Mouse (Mus musculus): ENCODE data around the gene Pitpnc1.

The Pitpnc1 gene

DNA sequence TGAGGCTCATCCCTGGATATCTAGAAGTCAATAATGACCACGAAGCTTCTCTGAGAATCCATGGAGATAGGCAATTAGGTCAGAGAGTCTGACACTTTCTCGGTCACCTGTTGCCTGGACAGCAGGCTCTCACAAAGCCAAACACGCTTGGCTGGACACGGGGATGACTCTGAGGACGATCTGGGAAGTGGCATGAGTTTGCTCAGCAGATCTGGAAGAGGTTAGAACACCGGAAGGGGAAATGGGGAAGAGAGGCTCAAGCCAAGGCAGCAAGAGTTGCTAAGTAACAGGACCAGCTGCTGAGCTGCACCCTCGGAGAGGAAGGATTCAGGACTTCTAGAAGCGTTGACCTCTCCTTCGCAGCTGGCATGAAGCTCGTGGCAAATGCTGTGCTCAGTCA, 143.2 kb downstream of the Pitpnc1 start:
- no peak for DNase-seq (ENCODE audit: low read depth)

- no peak for DNase-seq (ENCODE audit: low read depth)
Observed at GRCm38 (mm10) chr11:107325739-107326725, 144.5 kb downstream of the Pitpnc1 start.

DNA sequence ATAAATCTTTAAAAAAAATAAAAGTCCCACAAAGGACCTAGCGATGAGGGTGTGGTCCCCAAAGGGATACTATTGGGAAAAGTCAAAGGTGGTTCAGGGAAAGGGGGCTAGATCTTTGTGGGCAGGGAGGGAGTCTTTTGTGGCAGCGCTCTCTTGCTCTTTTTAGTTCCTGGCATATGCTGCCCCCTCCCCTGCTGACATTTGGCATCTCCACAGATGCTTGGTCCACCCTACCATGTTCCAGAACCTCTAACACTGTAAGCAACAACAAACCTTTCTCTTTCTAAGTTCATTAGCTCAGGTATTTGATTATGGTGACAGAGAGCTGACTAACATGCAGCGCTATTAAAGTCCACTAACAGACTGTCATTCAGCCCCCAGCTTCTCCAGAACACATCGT, 145.3 kb downstream of the Pitpnc1 start:
- no peak for DNase-seq (ENCODE audit: low read depth)

GRCm38 (mm10) chr11:107323173-107323572, 147.3 kb downstream of the Pitpnc1 start:
- DNase-seq (ENCODE audit: low read depth): no peak

DNA sequence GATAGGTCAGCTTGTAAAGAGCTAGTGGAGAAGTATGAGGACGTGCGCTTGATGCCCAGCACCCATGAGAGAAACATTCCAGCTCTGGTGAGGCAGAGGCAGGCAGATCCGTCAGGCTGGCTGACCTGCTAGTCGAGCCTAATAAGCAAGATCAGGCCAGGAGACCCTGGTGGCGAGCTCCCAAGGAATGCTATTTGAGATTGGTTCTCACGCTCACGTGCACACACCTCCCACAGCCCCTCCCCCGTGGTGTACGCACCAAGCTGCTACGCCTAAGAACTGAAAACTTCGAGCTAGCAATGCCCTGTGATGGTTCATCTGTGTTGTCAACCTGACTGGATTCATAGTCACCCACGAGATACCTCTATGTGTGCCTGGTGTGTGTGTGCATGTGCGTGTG, 148.3 kb downstream of the Pitpnc1 start:
- no peak for DNase-seq (ENCODE audit: low read depth)

DNA sequence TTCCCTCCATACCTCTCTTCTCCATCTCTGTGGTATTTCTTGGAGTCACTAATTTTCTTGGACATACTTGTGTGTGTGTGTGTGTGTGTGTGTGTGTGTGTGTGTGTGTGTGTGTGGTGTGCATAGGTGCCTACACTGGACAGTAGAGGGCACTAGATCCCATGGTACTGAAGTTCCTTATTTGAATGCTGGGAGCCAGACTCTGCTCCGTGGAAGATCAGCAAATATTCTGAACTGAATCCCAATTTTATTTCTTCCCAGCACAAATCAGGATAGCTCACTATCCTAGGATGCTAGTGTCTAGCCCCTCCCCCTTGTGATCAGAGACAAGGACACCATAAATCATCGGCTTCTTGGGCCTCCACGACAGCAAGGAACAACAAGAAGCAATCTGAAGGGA, 148.7 kb downstream of the Pitpnc1 start:
- no peak for DNase-seq (ENCODE audit: low read depth)

DNA sequence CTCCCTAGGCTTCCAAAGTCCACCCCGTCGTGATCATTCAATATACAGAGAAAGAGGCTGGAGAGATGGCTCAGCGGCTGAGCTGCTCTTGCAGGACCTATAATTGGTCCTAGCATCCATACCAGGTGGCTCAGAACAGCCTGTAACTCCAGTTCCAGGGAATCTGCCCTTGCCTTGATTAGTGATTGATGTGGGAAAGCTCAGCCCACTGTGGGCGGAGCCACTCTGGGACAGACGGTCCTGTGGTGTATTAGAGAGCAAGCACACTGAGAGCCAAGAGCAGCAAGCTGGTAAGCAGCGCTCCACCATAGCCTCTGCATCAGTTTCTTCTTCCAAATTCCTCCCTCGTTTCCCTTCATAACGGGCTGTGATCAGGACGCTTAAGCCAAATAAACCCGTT, 150.6 kb downstream of the Pitpnc1 start:
- no peak for DNase-seq (ENCODE audit: low read depth)

DNA sequence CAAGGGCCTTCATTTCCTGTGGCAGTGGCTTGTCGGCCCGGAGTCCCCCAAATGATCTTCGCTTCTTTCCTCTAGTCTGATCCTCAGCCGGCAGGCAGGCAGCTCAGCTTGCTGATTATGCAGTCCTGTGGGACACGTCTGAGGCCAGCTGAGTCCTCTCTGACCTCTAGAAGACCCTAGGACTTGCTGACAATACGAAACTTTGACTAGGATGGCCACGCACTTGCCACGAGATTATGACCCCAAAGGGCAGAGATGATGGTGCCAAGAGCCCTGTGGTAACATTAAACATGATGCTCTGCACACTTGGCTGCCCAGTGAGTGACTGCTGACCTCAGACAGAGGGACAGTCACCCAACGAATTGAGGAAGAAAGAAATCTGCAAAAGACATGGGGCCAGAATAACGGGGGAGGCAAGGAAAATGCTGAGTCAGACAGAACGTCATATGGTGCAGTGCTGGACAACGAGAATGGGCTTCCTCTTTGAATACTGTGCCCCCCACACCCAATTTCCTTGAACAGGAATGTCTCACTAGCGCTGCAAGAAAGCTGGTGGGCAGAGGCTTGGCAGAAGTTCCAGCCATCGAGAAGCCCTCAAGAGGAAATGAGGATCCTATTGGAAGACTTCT, 152.7 kb downstream of the Pitpnc1 start:
- no peak for DNase-seq (ENCODE audit: low read depth)

GRCm38 (mm10) chr11:107315475-107315874, 155.0 kb downstream of the Pitpnc1 start:
- DNase-seq (ENCODE audit: low read depth): no peak

DNA sequence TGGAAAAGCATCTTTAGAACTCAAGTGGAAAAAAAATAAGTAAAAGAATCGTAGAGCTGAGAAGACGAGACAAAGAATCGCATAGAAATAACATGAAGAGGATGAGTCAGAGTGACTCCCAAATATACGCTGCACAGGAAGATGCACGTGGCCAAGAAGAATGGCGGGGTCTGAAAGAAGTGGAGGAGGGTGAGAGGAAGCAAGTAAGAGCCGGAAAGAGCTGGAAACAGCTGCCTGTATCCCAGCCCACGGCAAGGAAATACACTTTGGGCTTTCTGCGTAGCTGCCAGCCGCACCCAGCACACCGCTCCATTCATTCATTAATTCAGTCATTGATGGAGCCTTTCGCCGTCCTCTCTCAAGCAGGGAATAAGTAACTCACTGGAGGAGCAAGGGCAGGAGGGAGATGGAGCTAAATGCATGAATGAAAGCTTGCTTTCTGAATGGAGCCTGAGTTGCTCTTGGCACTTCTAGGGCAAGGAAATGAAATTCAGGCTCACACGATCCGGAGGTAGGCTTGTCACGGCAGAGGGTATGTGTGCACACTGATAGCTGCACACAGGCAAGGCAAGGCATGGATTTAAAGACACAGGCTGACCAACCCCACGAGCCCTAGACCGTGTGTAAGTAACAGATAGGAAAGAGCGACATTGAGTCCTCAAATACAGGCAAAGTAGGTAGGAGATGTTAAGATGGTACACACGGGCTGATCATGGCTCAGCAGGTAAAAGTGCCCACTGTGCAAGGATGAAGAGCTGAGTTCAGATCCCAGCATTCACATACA, 160.0 kb downstream of the Pitpnc1 start:
- peak; percentile 9 for DNase-seq (ENCODE audit: low read depth)

DNA sequence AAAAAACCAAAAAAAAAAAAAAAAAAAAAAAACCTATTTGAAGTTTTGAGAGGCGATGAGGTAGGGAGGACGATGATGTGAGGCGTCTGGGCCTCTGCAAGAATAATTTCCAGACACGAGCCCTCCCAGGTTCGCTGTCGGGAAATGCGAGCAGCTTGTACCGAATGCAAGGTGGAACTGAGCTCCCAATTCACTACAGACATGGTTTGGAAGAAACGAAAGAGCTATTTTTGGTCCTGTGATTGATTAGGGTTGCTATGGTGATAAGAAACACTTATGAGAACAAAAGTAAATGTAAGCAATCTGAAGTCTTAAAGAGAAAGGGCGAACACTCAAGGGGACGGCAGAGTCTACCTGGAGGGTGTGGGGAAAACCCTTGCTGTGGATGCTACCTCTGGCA, 164.3 kb downstream of the Pitpnc1 start:
- DNase-seq (ENCODE audit: low read depth): no peak

- DNase-seq (ENCODE audit: low read depth): no peak
Observed at GRCm38 (mm10) chr11:107302141-107302540, 168.4 kb downstream of the Pitpnc1 start.

- no peak for DNase-seq (ENCODE audit: low read depth)
Observed at GRCm38 (mm10) chr11:107300235-107300634, 170.3 kb downstream of the Pitpnc1 start.

GRCm38 (mm10) chr11:107299511-107300120, 170.9 kb downstream of the Pitpnc1 start:
- DNase-seq (ENCODE audit: low read depth): no peak

- DNase-seq (ENCODE audit: low read depth): no peak
Observed at GRCm38 (mm10) chr11:107296176-107296575, 174.3 kb downstream of the Pitpnc1 start.

DNA sequence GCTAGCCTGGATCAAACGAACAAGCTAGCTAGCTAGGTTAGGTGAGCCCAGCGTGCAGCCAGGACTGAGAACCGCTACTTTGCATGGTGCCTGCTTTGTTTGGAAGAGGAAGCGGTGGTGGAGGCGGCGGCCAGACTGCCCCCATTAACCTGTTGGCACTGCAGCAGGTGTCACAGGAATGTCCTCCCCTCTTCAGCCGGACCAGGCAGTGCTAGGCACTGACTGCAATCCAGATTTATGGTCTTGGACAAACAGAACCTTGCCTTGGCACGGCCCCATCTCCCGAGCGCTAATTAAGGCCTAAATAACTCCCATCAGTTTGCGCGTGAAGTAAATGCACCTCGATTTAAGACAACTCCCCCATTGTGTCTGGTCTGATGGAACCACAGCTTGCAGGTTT, 178.5 kb downstream of the Pitpnc1 start:
- no peak for DNase-seq (ENCODE audit: low read depth)

- DNase-seq (ENCODE audit: low read depth): no peak
Observed at GRCm38 (mm10) chr11:107288186-107288563, 182.3 kb downstream of the Pitpnc1 start.

- DNase-seq (ENCODE audit: low read depth): no peak
Observed at GRCm38 (mm10) chr11:107287215-107288185, 183.0 kb downstream of the Pitpnc1 start.

DNA sequence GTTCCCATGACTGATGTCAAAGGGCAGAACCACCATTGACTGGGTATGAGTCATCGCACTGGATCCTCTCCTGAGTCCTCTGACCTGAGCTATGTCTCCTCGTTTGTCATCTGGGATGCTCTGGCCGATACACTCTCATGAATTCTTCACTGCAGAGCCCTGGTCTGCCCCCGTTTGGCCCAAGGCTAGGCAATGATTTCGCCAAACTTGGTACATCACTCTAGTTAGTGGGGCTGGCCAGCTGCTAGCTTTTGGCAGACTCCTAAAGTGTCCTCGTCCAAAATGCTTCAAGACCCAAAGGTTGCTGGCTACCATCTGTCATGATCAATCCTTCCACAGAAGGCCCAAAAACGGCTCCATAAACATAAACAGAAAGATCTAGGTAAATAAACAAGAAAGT, 184.8 kb downstream of the Pitpnc1 start:
- peak; percentile 14 for DNase-seq (ENCODE audit: low read depth)

DNA sequence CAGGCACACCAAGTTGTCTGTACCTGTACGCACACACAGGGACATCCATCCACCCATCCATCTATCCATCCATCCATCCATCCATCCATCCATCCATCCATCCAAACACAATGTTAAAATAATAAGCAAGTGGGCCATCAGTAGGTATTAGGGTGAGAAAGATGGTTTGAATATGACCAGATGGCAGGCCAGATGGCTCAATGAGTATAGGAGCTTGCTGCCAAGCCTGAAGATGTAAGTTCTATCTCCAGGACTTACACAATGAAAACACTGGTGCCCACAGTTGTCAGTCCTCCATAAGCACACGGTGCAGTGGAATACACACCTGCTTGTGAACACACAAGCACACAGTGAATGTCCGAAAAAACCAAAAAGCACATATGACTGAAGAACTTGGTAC, 186.9 kb downstream of the Pitpnc1 start:
- no peak for DNase-seq (ENCODE audit: low read depth)

- DNase-seq (ENCODE audit: low read depth): no peak
Observed at GRCm38 (mm10) chr11:107282481-107282880, 188.0 kb downstream of the Pitpnc1 start.
